Mouse (Mus musculus): Measurements from ENCODE around the gene Gpr62. TPM values are rescaled to one million over a fixed set of nuclear protein-coding genes. Genes with fewer than 3 reads are reported as not detected.

Gpr62 gene
- polyA plus RNA-seq, 1 experiment from 2014 or later: 0.98 TPM

- 93% methylated on average over 8 of the region's 8 CpGs for WGBS
Measured at GRCm38 (mm10) chr9:106449947-106450346, 15.8 kb downstream of the Gpr62 start.

DNA sequence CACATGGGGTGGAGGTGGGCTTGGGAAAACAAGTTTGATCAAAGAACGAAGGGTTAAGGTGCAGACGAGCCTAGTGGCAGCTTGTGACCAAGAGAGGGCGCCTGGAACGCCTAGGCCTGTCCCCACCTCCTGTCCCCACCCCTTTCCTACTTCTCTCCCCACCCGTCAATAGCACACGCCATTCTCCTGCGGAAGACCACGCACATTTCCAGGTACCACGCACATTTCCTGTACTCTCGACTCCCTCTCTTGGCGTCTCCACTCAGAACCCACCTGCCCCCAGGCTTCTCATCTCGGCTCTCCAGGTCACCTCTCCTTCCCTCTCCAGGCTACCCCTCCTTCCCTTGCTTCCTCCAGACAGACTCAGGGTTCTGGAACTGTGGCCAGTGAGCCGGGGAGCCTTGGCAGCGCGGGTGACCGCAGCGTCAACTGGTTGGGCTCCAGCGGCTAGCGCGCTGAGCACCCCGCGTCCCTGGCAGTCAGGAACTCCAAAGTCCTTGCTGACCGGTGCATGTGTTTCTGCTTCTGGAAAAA, 17.2 kb downstream of the Gpr62 start:
- H3K4me3 ChIP-seq (ENCODE audit: low read depth, low read length): peak overlapping the region; percentile 64
- H3K27me3 ChIP-seq (ENCODE audit: control insufficient read depth, insufficient read depth, low read depth, low read length): no peaks in the 10 kb centered on the region
- no peaks in the 10 kb centered on the region for H3K36me3 ChIP-seq (ENCODE audit: control insufficient read depth, insufficient read depth, low read length)
- H3K27ac ChIP-seq (ENCODE audit: low read length): peak overlapping the region; percentile 70
- H3K9me3 ChIP-seq (replicated peaks; ENCODE audit: control insufficient read depth, low read length, poor library complexity, severe bottlenecking): no peaks in the 10 kb centered on the region
- peaks cover 34% of the 10 kb centered on the region for H3K4me1 ChIP-seq (ENCODE audit: control insufficient read depth, insufficient read depth, low read length)
- H3K4me2 ChIP-seq (ENCODE audit: low read length): peak overlapping the region; percentile 89
- 2% methylated on average over 23 of the region's 23 CpGs for WGBS
- ATAC-seq: peak; percentile 37; the same call in 1 of the 2 replicates
- peak overlapping the region; percentile 82 for H3K9ac ChIP-seq (ENCODE audit: low read depth, low read length)

More at GRCm38 (mm10) chr9:106449947-106450346, 15.8 kb downstream of the Gpr62 start:
- ATAC-seq: no peak
- H3K4me3 ChIP-seq (ENCODE audit: low read depth, low read length): no peak overlapping the region
- no peak overlapping the region for H3K4me2 ChIP-seq (ENCODE audit: low read length)
- 0 out of 2 replicates have a peak overlapping the region, but pooled peaks have one; percentile 34 for H3K9ac ChIP-seq (ENCODE audit: low read depth, low read length)
- H3K27me3 ChIP-seq (ENCODE audit: control insufficient read depth, insufficient read depth, low read depth, low read length): no peaks in the 10 kb centered on the region
- peaks cover 35% of the 10 kb centered on the region for H3K4me1 ChIP-seq (ENCODE audit: control insufficient read depth, insufficient read depth, low read length)
- no peaks in the 10 kb centered on the region for H3K36me3 ChIP-seq (ENCODE audit: control insufficient read depth, insufficient read depth, low read length)
- H3K27ac ChIP-seq (ENCODE audit: low read length): no peak overlapping the region
- no peaks in the 10 kb centered on the region for H3K9me3 ChIP-seq (replicated peaks; ENCODE audit: control insufficient read depth, low read length, poor library complexity, severe bottlenecking)

DNA sequence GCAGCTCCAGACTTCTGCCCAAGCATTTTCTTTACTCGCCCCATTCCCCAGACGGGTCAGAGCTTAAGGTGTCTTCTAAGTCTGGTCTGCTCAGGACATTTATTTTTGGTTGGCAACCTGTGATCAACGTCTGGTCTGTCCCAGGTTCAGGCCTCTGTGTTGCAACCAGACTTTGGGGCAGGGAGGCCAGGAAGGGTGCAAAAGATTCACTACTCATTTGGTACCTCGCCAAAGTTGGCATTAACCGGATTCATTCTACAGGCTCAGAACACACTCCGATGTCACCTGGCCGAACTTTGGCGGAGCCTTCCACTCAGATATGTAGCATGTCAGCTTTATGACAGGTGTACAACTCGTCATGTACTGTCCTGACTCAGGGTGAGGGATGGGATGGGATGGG, 17.8 kb downstream of the Gpr62 start:
- Histone ChIP-seq H3K27me3 (ENCODE audit: control insufficient read depth, insufficient read depth, low read depth, low read length) (no peaks in the 10 kb centered on the region), H3K36me3 (ENCODE audit: control insufficient read depth, insufficient read depth, low read length) (no peaks in the 10 kb centered on the region), H3K4me1 (ENCODE audit: control insufficient read depth, insufficient read depth, low read length) (peaks cover 32% of the 10 kb centered on the region), H3K9me3 (replicated peaks; ENCODE audit: control insufficient read depth, low read length, poor library complexity, severe bottlenecking) (no peaks in the 10 kb centered on the region), H3K4me3 (ENCODE audit: low read depth, low read length) (peak overlapping the region; percentile 64), H3K4me2 (ENCODE audit: low read length) (peak overlapping the region; percentile 89), H3K27ac (ENCODE audit: low read length) (peak overlapping the region; percentile 78), H3K9ac (ENCODE audit: low read depth, low read length) (peak overlapping the region; percentile 82)
- 36% methylated on average over 9 of the region's 9 CpGs for WGBS
- ATAC-seq: 0 out of 2 replicates have a peak, but pooled peaks have one; percentile 2

DNA sequence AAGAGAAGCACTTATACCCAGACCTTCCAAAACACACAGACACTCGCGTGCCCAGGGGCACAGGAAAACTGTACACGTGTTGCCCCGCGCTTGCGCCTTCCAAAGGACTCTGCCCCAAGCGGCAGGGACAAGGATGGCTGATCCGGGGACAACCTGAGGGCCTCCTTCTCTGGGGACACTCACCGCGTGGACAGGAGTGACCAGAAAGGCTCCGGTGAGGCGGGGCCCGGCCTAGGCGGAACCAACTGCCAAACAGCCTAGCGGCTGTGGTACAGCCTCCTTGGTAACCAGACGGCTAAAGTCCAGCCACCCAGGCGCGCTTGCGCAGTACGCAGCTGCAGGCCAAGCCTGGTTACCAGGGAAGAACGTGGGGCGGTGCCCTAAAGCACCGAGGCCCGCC, 18.4 kb downstream of the Gpr62 start, which contains the start of the genes Abhd14b and Abhd14a:
Gene Abhd14b, plus strand, starts transcription at position 112 of the 400 bp plus-strand sequence.
Gene Abhd14a, minus strand, starts transcription at position 331 of the 400 bp plus-strand sequence.
- under 1% methylated on average over 24 of the region's 24 CpGs for WGBS
- Histone ChIP-seq H3K4me3 (ENCODE audit: low read depth, low read length) (peak within 1 kb of the TSS; percentile 64), H3K9ac (ENCODE audit: low read depth, low read length) (peak within 1 kb of the TSS; percentile 82), H3K4me2 (ENCODE audit: low read length) (peak within 1 kb of the TSS; percentile 89), H3K4me1 (ENCODE audit: control insufficient read depth, insufficient read depth, low read length) (peaks cover 26% of the 10 kb centered on the region), H3K9me3 (replicated peaks; ENCODE audit: control insufficient read depth, low read length, poor library complexity, severe bottlenecking) (no peaks in the 10 kb centered on the region), H3K27me3 (ENCODE audit: control insufficient read depth, insufficient read depth, low read depth, low read length) (no peaks in the 10 kb centered on the region), H3K36me3 (ENCODE audit: control insufficient read depth, insufficient read depth, low read length) (no peaks in the 10 kb centered on the region), H3K27ac (ENCODE audit: low read length) (peak within 1 kb of the TSS; percentile 78)
- peak; percentile 78 for ATAC-seq

- Histone ChIP-seq H3K4me2 (ENCODE audit: low read length) (no peak overlapping the region), H3K9me3 (replicated peaks; ENCODE audit: control insufficient read depth, low read length, poor library complexity, severe bottlenecking) (no peaks in the 10 kb centered on the region), H3K27ac (ENCODE audit: low read length) (no peak overlapping the region), H3K9ac (ENCODE audit: low read depth, low read length) (no peak overlapping the region), H3K27me3 (ENCODE audit: control insufficient read depth, insufficient read depth, low read depth, low read length) (no peaks in the 10 kb centered on the region), H3K4me1 (ENCODE audit: control insufficient read depth, insufficient read depth, low read length) (peaks cover 21% of the 10 kb centered on the region), H3K36me3 (ENCODE audit: control insufficient read depth, insufficient read depth, low read length) (no peaks in the 10 kb centered on the region), H3K4me3 (ENCODE audit: low read depth, low read length) (no peak overlapping the region)
- WGBS: 75% methylated on average over 4 of the region's 4 CpGs
- no peak for ATAC-seq
Measured at GRCm38 (mm10) chr9:106444836-106445235, 20.9 kb downstream of the Gpr62 start.

DNA sequence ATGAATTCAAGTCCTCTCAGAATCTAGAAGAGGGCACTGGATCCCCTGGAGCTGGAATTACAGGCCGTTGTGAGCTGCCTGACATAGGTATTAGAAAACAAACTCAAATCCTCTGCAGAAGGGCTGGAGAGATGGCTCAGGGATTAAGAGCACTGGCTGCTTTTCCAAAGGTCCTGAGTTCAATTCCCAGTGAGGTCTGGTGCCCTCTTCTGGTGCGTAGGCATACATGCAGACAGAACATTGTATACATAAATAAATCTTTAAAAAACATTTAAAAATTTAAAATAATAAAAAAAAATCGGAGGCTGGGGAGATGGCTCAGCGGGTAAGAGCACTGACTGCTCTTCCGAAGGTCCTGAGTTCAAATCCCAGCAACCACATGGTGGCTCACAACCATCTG, 23.1 kb downstream of the Gpr62 start:
- no peak for ATAC-seq
- Histone ChIP-seq H3K4me2 (ENCODE audit: low read length) (no peak overlapping the region), H3K27ac (ENCODE audit: low read length) (no peak overlapping the region), H3K27me3 (ENCODE audit: control insufficient read depth, insufficient read depth, low read depth, low read length) (no peaks in the 10 kb centered on the region), H3K4me1 (ENCODE audit: control insufficient read depth, insufficient read depth, low read length) (peaks cover 19% of the 10 kb centered on the region), H3K4me3 (ENCODE audit: low read depth, low read length) (no peak overlapping the region), H3K36me3 (ENCODE audit: control insufficient read depth, insufficient read depth, low read length) (no peaks in the 10 kb centered on the region), H3K9me3 (replicated peaks; ENCODE audit: control insufficient read depth, low read length, poor library complexity, severe bottlenecking) (no peaks in the 10 kb centered on the region), H3K9ac (ENCODE audit: low read depth, low read length) (no peak overlapping the region)
- WGBS: 73% methylated on average over 5 of the region's 5 CpGs

DNA sequence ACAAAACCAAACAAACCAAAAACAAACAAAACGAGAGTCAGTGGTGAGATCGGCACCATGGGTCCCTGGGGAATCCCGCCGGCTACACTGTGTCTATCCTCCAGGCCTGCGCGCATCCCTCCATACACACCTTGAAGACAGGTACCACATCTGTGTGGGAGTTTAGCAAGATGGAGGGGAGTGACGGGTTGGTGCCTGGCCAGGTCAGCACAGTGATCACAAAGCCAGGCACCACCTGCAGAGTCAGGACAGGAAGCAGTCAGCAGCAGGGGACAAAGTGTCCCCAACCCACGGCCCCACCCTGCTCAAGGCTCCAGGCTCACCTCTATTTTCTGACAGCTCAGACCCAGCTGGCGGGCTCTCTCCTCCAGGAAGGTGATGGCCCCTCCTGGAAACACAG, 29.2 kb downstream of the Gpr62 start:
- ATAC-seq: no peak

DNA sequence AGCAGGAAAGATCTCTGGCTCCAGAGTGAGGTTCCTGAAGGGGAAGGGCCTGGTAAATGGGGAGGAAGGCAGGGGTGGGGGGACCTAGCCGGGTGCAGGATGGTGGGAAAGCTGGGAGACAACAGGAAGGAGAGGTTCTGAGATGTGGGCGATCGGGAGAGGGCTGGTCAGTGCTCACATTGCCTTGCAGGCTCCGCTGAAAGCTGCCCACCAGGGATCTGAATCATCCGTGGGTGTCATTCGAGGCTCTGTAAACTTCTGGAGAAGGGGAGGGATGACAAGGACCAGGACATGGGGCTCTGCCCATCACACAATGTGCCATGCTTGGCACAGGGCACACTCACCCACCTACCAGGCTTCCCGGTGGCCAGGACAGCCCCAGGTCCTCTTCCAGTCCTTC, 32.3 kb downstream of the Gpr62 start:
- Histone ChIP-seq H3K4me3 (ENCODE audit: low read depth, low read length) (no peak overlapping the region), H3K9ac (ENCODE audit: low read depth, low read length) (no peak overlapping the region), H3K9me3 (replicated peaks; ENCODE audit: control insufficient read depth, low read length, poor library complexity, severe bottlenecking) (no peaks in the 10 kb centered on the region), H3K27me3 (ENCODE audit: control insufficient read depth, insufficient read depth, low read depth, low read length) (no peaks in the 10 kb centered on the region), H3K27ac (ENCODE audit: low read length) (no peak overlapping the region), H3K4me1 (ENCODE audit: control insufficient read depth, insufficient read depth, low read length) (peaks cover 14% of the 10 kb centered on the region), H3K36me3 (ENCODE audit: control insufficient read depth, insufficient read depth, low read length) (peaks cover 16% of the 10 kb centered on the region), H3K4me2 (ENCODE audit: low read length) (no peak overlapping the region)
- WGBS: 78% methylated on average over 7 of the region's 7 CpGs
- no peak for ATAC-seq

More for the DNA sequence above, 29.2 kb downstream of the Gpr62 start:
- Histone ChIP-seq H3K4me2 (ENCODE audit: low read length) (no peak overlapping the region), H3K27me3 (ENCODE audit: control insufficient read depth, insufficient read depth, low read depth, low read length) (no peaks in the 10 kb centered on the region), H3K9ac (ENCODE audit: low read depth, low read length) (0 out of 2 replicates have a peak overlapping the region, but pooled peaks have one; percentile 14), H3K4me1 (ENCODE audit: control insufficient read depth, insufficient read depth, low read length) (peaks cover 14% of the 10 kb centered on the region; the same call in 1 of the 2 replicates), H3K9me3 (replicated peaks; ENCODE audit: control insufficient read depth, low read length, poor library complexity, severe bottlenecking) (no peaks in the 10 kb centered on the region), H3K36me3 (ENCODE audit: control insufficient read depth, insufficient read depth, low read length) (peaks cover 16% of the 10 kb centered on the region), H3K4me3 (ENCODE audit: low read depth, low read length) (no peak overlapping the region), H3K27ac (ENCODE audit: low read length) (no peak overlapping the region)
- 78% methylated on average over 9 of the region's 9 CpGs for WGBS

GRCm38 (mm10) chr9:106430015-106430264, 35.8 kb downstream of the Gpr62 start:
- Histone ChIP-seq H3K27me3 (ENCODE audit: control insufficient read depth, insufficient read depth, low read depth, low read length) (no peaks in the 10 kb centered on the region), H3K36me3 (ENCODE audit: control insufficient read depth, insufficient read depth, low read length) (peaks cover 16% of the 10 kb centered on the region), H3K27ac (ENCODE audit: low read length) (peak overlapping the region; percentile 91), H3K4me2 (ENCODE audit: low read length) (peak overlapping the region; percentile 91), H3K9me3 (replicated peaks; ENCODE audit: control insufficient read depth, low read length, poor library complexity, severe bottlenecking) (no peaks in the 10 kb centered on the region), H3K4me1 (ENCODE audit: control insufficient read depth, insufficient read depth, low read length) (peaks cover 6% of the 10 kb centered on the region), H3K9ac (ENCODE audit: low read depth, low read length) (peak overlapping the region; percentile 96), H3K4me3 (ENCODE audit: low read depth, low read length) (peak overlapping the region; percentile 73)
- 1% methylated on average over 4 of the region's 4 CpGs for WGBS
- no peak for ATAC-seq

All from midbrain, embryonic 16.5 days (tissue).